Mouse (Mus musculus): ENCODE results near the gene Edaradd.
"Not testable (repeated sequence)": the region's sequence is repeated elsewhere in the genome, so short reads cannot be mapped to it uniquely, and the experiment has no call there.

Gene Edaradd

GRCm38 (mm10) chr13:12511189-12511965 is 8.9 kb downstream of the Edaradd start:
- DNase-seq (ENCODE audit: low spot score in 2 of 2): peak in 1 of 2 experiments; percentile 39

- no peak for DNase-seq (ENCODE audit: low spot score in 2 of 2)
Observed at GRCm38 (mm10) chr13:12510032-12510431, 10.2 kb downstream of the Edaradd start.

DNA sequence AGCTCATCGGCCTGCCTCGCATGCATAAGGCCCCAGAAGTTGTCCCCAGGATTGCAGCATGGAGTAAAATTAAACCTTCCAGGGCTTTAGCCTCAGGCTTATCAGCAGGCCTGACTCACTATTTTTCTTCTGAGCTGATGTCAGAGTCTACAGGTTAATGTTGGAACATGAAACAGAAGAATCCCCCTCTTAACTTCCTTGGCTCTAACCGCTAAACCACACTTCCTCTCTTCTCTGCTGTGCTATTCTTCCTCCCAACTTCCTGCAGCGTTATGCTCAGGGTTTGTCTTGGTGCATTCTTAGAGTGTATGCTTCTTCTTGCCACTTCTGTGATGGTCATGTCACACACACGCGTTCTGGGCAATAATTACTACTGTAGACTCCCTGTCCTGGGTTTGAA is 12.8 kb downstream of the Edaradd start:
- DNase-seq (ENCODE audit: low spot score in 2 of 2): no peak

- peak in 1 of 2 experiments; percentile 48 for DNase-seq (ENCODE audit: low spot score in 2 of 2)
Observed at GRCm38 (mm10) chr13:12505359-12505758, 14.9 kb downstream of the Edaradd start.

GRCm38 (mm10) chr13:12503238-12503751 is 16.9 kb downstream of the Edaradd start:
- no peak for DNase-seq (ENCODE audit: low spot score in 2 of 2)

- DNase-seq (ENCODE audit: low spot score in 2 of 2): no peak
Observed at GRCm38 (mm10) chr13:12502665-12503237, 17.5 kb downstream of the Edaradd start.

DNA sequence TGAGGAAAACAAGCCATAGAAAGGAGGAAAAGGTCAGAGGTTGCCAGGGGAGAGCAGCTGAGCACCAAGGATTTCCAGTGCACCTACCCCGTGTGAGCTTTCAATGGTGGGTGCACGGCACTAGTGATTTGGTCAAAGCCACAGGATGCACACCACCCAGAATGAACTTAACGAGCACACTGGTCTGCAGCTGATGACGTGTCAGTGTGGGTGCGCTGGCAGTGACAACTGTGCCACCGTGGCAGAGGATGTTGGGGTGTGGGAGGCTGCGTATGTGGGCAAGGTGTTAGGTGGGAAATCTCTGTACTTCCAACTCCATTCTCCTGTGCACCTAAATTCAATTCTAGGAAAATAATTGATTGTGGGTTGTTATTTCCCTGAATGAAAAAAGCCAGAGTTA is 21.1 kb downstream of the Edaradd start:
- DNase-seq (ENCODE audit: low spot score in 2 of 2): no peak

- no peak for DNase-seq (ENCODE audit: low spot score in 2 of 2)
Observed at GRCm38 (mm10) chr13:12497809-12498208, 22.4 kb downstream of the Edaradd start.

DNA sequence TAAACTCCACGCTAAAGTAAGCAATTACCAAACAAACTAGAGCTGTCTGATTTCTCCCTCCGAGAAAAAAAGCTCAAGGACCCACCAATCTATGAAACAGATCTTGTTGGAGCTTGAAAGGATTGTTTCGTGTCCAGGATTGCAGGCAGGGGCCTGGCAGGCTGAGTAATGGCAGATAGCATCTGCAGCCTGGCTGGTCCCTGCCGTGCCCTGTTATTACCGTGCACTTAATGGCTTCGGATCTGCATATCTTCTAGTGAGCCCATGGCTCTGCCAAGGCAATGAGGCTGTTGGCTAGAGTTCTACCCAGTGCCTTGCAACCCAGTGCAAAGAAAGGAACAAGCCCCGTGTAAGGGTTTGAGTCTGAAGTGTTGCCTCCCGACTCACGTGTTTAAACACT is 25.5 kb downstream of the Edaradd start:
- no peak for DNase-seq (ENCODE audit: low spot score in 2 of 2)

- no peak for DNase-seq (ENCODE audit: low spot score in 2 of 2)
Observed at GRCm38 (mm10) chr13:12492515-12492914, 27.7 kb downstream of the Edaradd start.

DNA sequence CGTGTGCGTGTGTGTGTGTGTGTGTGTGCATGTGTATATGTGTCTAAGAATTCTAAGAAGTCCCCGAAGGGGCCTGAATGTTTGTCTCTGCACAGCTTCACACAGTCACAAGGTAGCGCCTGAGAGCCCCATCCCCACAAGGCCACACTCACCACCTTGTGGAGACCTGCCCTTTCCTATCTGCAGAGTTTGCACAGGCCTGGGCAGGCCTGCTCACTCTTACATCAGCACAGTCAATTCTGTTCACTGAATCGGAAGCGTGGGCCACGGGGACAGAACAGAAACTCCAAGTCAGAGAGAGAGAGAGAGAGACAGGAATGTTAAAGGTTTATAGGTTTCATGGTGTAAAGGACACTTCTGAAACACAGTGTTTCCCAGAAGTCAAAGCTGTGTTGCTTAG is 34.6 kb downstream of the Edaradd start:
- DNase-seq (ENCODE audit: low spot score in 2 of 2): no peak

GRCm38 (mm10) chr13:12485197-12485596 is 35.0 kb downstream of the Edaradd start:
- no peak for DNase-seq (ENCODE audit: low spot score in 2 of 2)

DNA sequence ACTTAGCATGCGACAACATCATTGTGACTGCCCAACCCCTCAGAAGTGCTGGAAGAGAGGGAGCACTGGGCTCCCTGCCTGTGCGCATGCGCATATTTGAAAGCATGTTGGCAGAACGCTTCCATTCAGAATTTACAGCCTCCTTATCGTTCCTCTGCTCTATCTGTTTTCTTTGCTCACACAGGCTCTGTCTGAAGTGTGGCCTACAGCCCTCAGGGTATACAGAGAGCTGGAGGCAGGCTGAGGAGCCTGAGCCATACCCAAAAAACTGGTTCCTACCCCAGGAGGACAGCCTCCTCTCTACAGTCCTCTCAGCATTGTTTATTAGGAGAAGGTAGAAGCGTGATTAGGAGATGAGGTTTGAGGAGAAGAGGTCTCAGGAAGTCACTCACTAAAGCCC is 40.4 kb downstream of the Edaradd start:
- DNase-seq (ENCODE audit: low spot score in 2 of 2): no peak

- no peak for DNase-seq (ENCODE audit: low spot score in 2 of 2)
Observed at GRCm38 (mm10) chr13:12478301-12478700, 41.9 kb downstream of the Edaradd start.

- no peak for DNase-seq (ENCODE audit: low spot score in 2 of 2)
Observed at GRCm38 (mm10) chr13:12476886-12477285, 43.4 kb downstream of the Edaradd start.

DNA sequence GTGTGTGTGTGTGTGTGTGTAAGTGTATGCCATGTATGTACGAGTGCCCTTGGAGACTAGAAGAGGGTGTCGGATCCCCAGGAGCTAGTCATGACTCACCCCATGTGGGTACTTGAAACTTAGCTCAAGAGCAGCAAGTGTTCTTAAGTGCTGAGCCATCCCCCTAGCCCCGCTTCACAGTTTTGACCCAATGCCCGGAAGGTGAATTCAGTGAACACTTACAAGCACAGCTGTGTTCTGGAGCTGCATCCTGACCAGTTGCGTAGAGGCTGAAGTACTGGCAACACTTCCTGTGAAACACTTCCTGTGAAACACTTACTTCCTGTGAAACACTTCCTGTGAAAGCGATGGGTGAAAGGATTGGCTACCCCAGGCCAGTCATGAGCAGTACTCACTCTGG is 45.0 kb downstream of the Edaradd start:
- no peak for DNase-seq (ENCODE audit: low spot score in 2 of 2)

DNA sequence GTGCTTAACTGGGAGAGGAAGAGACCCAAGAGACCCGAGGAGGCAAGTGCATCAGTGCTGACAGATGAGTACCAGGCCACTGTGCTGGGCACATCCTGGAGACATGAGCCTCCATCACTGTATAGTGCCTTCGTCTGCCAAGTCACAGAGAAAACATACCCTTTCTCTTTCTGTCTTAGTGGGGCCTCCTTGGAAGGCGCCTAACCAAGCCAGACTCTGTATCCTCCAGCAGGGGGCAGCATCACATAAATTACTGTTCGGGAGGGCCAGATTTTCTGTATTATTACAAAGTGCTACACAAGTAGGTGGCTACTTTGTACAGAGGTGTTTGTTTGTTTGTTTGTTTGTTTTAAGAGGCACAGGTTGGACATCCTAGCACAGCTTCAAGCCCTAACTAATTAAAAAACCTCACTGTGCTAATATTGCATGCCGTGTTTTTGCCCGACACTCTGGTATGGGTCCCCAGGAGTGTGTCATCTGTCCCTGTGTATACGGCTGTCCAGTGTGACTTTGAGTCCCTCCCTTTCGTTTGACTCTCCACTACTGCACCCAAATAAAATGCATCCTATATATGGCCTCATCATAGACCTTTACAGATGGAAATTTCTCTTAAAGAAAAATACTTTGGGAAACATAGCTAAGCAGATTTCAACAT is 46.4 kb downstream of the Edaradd start:
- DNase-seq (ENCODE audit: low spot score in 2 of 2): peak; percentile 55 to 82

DNA sequence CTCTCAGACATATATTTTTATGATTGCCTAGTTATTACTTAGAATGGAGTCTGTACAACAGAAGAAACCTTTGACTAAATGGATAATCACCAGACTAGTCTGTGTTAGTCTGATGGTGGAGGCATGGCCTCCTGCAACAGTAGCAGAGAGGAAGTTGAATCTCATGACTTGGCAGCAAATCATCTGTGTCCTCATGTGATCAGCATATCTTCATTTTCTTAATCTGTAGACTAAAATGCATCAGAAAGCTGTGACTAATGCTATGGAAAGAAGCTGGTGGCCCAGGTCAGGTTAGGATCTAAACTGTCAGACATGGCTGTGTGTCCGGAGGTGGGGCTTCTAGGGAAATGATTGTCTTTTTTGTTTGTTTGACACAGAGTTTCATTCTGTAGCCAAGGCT is 51.8 kb downstream of the Edaradd start:
- no peak for DNase-seq (ENCODE audit: low spot score in 2 of 2)

- DNase-seq (ENCODE audit: low spot score in 2 of 2): no peak
Observed at GRCm38 (mm10) chr13:12464844-12465243, 55.4 kb downstream of the Edaradd start, which contains the start of gene Lgals8. Gene Lgals8 (minus strand): TSS chr13:12464944.

- not testable (repeated sequence) for DNase-seq (ENCODE audit: low spot score in 2 of 2)
Observed at GRCm38 (mm10) chr13:12464159-12464558, 56.1 kb downstream of the Edaradd start.

DNA sequence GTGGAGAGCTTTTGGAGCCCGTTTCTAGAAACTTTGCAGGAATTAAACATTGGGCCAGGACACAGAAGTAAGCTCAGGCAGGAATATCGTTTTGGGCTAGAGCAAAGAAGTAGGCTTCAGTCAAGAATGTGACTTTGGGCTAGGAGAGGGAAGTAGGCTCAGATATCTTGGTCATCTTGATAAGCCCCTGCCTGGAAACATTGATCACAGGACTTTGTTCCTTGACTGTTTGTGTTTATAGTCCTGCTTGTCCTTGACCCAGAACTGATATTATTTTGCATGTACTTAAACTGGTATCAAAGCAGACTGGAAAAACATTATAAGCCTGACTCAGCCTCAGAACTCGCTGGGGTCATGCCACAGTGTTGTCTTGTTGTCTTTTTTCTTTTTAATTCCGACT is 57.6 kb downstream of the Edaradd start:
- no peak for DNase-seq (ENCODE audit: low spot score in 2 of 2)

DNA sequence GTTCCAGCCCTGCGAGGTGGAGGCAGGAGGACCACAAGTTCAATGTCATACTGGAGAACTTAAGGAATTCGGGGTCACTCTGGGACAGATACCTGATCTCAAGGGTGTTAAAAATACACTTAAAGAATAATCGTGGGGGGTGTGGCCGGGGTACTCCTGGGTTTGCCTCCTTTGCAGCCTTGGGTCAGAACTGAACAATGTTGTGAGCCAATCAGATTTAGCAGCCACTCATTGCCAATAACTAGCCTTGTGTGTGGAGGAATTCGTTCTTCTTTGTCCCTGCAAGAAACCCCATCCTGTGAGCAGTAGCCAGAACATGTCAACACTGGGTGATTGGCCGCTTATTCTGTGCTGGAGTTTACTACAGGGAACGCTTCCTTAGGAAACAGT is 58.5 kb downstream of the Edaradd start:
- DNase-seq (ENCODE audit: low spot score in 2 of 2): no peak

All from spleen, postnatal 10 days (tissue).